Mouse (Mus musculus): Measurements from ENCODE around the gene Pecam1.
"Not testable (repeated sequence)": the region's sequence is repeated elsewhere in the genome, so short reads cannot be mapped to it uniquely, and the experiment has no call there.

Gene Pecam1

GRCm38 (mm10) chr11:106666470-106667107, 83.8 kb downstream of the Pecam1 start:
- DNase-seq (ENCODE audit: low spot score in 2 of 2), result no peak

GRCm38 (mm10) chr11:106665841-106666240, 84.6 kb downstream of the Pecam1 start:
- DNase-seq (ENCODE audit: low spot score in 2 of 2), result no peak

DNA sequence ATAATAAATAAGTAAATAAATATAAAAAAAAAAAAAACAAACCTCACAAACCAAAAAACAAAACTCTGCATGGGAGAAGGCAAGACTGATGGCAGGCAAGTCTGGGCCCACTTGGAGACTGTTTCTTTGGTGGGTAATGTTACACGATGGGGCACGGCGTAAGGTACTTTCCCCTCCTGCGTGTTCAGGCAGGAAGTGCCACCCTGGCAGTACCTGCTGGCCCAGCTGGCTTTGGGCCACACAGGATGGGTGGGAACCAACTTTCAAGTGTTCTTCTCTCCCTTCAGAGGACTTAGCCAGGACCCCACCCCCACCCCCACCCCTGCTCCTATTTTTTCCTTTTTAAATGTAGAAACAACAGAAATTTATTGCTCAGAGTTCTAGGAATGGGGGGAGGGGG, 85.1 kb downstream of the Pecam1 start:
- DNase-seq (ENCODE audit: low spot score in 2 of 2), result no peak

DNA sequence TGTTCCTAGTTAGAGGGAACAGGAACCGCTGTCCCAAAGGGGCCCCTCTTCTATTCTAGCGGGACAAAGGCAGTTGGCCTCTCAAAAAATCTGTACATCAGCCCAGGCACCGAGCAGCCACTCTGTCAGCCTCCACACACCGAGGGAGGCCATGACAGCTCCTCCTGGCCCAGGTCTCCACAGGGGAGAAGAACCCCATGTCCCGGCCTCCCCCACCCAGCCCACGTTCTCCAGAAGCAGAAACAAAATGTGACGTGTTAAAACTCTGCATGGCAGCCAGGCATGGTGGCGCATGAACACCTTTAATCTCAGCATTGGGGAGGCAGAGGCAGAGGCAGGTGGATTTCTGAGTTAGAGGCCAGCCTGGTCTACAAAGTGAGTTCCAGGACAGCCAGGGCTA, 85.7 kb downstream of the Pecam1 start:
- DNase-seq (ENCODE audit: low spot score in 2 of 2), result no peak

- DNase-seq (ENCODE audit: low spot score in 2 of 2), result no peak
Measured at GRCm38 (mm10) chr11:106663838-106664237, 86.6 kb downstream of the Pecam1 start.

DNA sequence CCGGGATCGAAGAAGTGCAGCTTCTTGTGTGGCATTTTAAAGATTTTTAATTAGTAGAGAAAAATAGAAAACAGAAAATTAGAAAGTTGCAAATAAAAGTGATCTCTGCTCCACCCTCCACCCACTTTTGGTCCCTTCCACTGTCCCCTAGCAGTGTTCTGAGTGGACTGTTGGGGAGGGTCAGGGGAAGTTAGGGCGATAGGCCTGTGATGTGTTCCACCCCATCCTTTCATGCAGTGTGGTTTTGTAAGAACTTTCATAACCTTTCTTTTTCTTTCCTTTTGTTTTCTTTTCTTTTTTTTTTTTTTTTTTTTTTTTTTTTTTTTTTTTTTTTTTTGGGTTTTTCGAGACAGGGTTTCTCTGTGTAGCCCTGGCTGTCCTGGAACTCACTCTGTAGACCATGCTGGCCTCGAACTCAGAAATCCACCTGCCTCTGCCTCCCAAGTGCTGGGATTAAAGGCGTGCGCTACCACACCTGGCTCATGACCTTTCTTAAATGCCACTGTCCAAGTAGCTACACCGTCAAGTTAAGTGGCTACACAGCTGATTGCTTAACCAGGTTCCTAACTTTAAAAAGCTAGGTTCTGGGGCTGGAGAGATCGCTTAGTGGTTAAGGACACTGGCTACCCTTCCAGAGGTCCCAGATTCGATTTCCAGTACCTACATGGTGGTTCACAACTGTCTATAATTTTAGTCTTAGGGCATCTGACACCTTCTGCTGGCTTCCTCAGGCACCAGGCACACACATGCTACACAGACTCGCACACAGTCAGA, 87.6 kb downstream of the Pecam1 start:
- DNase-seq (ENCODE audit: low spot score in 2 of 2), result no peak

DNA sequence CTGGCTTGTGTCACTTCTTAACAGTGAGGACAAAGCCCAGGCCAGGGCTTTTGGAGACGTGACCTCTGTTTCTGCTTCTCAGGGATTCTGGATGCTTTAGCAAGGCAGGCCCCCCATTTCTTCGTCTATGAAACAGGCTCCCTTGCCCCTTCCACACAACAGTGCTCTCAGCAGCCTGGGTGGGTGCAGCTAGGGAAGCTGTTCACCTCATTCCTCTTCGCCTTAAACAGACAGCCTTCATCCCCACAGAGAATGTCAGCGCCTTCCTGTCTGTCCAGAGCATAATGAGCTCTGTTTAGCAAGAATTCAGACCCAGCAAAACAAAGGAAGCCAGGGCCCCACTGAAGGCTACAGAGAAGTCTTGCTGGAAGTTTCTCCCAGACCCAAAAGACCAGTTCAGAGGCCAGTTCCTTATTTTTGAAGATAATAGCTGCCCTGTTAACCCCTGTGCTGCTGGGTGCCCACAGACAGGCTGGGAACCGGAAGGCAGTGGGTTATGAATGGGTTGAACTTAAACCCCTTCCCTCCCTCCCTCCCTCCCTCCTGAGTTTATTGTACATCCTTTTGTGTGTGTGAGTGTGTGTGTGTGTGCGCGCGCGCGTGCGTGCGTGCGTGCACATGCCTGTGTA, 89.9 kb downstream of the Pecam1 start:
- no peak for DNase-seq (ENCODE audit: low spot score in 2 of 2)

- no peak for DNase-seq (ENCODE audit: low spot score in 2 of 2)
Measured at GRCm38 (mm10) chr11:106659598-106660295, 90.7 kb downstream of the Pecam1 start.

DNA sequence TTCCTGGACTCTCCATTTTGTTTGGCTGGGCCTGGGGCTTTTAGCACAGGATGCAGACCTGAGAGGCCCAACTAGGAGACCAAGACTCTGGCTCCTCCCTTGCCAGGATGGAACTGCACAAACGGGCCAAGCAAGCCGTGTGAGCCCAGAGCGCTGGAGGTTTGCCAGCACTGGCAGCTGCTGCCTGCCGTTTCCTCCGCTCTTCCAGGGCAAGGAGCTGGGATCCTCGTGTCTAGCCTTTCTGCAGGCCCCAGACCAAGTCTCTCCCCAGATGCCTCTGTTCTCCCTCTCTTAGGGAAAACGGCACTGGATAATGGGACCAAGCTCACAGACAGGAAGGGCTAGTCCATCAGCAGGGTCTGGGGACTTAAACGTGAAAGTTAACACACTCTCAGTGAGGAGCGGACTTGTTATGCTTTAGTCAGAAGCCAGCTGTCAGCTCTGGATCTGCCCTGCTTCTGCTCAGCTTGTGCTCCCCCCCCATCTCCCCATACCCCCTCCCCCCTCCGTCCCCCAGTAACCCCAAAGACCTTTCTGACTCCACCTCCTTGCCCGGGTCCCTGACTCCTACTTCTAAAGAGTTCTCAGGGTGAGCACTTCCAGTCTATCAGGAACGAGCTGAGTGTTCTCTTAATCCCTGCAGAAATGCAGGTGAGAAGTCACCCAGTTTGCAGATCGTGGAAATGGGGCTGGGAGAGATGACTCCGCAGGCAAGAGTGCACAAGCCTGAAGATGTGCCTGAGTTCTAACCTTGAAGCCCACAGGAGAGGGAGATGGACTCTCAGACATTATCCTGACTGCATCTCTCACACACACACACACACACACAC, 92.2 kb downstream of the Pecam1 start:
- DNase-seq (ENCODE audit: low spot score in 2 of 2), result peak in 1 of 2 experiments; percentile 74

- DNase-seq (ENCODE audit: low spot score in 2 of 2), result not testable (repeated sequence)
Measured at GRCm38 (mm10) chr11:106656896-106657498, 93.4 kb downstream of the Pecam1 start.

DNA sequence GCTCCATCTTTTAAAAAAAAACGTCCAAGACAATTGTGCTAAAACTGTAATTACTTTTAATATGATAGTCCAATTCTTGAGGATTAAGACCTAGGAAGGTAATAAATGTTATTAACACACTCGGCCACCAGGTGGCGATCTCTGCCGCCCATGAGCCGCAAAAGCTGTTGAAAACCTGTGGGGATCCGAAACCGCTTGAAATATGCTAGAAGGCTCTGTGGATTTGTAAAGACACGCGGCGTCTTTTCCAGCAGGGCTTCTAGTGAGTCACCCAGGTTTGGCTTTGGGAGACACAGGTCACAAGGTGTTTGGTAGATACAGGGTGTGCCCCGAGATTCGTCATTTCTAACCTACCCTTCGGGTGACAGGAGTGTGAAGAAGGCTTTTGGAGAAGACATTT, 102.1 kb downstream of the Pecam1 start:
- peak in 1 of 2 experiments; percentile 73 for DNase-seq (ENCODE audit: low spot score in 2 of 2)

- DNase-seq (ENCODE audit: low spot score in 2 of 2), result no peak
Measured at GRCm38 (mm10) chr11:106642966-106643637, 107.3 kb downstream of the Pecam1 start.

GRCm38 (mm10) chr11:106641580-106641979, 108.8 kb downstream of the Pecam1 start:
- DNase-seq (ENCODE audit: low spot score in 2 of 2), result no peak

- DNase-seq (ENCODE audit: low spot score in 2 of 2), result no peak
Measured at GRCm38 (mm10) chr11:106640059-106640458, 110.4 kb downstream of the Pecam1 start.

GRCm38 (mm10) chr11:106639356-106639692, 111.1 kb downstream of the Pecam1 start:
- no peak for DNase-seq (ENCODE audit: low spot score in 2 of 2)

- no peak for DNase-seq (ENCODE audit: low spot score in 2 of 2)
Measured at GRCm38 (mm10) chr11:106638551-106639355, 111.7 kb downstream of the Pecam1 start.

- no peak for DNase-seq (ENCODE audit: low spot score in 2 of 2)
Measured at GRCm38 (mm10) chr11:106637754-106638153, 112.7 kb downstream of the Pecam1 start.

DNA sequence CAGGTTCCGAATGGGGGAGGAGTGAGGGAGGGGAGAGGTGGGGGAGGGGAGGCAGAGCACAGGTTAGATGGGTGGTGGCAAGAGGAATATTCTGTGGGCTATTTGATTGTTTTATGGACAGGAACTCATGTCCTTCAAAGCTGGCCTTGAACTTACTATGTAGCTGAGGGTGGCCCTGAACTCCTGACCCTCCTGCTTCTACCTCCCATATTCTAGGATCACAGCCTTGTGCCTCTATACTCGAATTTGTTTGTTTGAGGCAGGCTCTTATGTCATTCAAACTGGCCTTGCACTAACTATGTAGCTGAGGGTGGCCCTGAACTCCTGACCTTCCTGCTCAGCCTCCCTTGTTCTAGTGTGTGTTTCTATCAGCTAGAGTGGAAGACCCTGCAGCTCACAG, 114.5 kb downstream of the Pecam1 start:
- DNase-seq (ENCODE audit: low spot score in 2 of 2), result no peak

DNA sequence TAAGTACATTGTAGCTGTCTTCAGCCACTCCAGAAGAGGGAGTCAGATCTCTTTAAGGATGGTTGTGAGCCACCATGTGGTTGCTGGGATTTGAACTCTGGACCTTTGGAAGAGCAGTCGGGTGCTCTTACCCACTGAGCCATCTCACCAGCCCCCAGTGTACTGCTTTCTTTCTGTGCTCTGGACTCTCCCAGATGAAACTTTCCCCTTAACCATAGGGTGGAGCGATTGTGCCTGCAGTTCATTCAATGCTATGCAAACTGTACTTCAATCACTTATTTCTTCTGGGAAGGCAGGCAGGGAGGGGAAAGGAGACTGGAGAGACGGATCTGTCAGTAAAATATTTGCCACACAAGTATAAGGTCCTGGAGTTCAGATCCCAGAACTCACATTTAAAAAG, 116.3 kb downstream of the Pecam1 start:
- not testable (repeated sequence) for DNase-seq (ENCODE audit: low spot score in 2 of 2)

DNA sequence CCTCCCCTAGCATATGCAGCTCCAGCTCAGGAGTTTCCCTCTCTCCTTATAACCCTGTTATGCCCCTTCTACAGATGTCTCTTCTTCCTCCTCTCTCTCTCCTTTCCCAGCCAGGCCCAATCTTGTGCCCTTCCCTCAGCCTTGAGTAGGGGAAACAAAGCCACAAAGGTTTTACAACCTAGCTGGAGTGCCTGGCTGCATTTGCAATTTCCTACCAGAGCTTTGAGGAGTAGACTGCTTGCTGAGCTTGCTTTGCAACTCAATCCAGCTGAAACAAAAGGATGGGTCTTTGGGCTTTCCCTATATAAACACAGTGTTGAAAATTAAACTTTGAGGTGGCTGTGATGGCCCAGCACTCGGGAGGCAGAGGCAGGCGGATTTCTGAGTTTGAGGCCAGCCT, 117.0 kb downstream of the Pecam1 start:
- no peak for DNase-seq (ENCODE audit: low spot score in 2 of 2)
